Mouse (Mus musculus) lung, postnatal 0 days (tissue): ENCODE results near the gene Cox6a2.

ENCODE experiments used
- CTCF ChIP-seq: IDR thresholded peaks from 2 replicates; pipeline ENCODE4 v1.5.1; 2016; ENCODE audit warnings: antibody characterized with exemption, mild to moderate bottlenecking
- EP300 ChIP-seq: IDR thresholded peaks from 2 replicates; pipeline ENCODE4 v1.6.1; 2016; ENCODE audit warnings: antibody characterized with exemption, mild to moderate bottlenecking, control low read depth

- TF ChIP-seq CTCF (no peak), EP300 (no peak)
Measured at GRCm38 (mm10) chr7:128164001-128164400, 42.2 kb downstream of the Cox6a2 start.
